Mouse (Mus musculus): ENCODE results near the gene Add1.

GRCm38 (mm10) chr5:34551821-34552220, 21.6 kb upstream of the Add1 start:
- TF ChIP-seq CTCF (IDR thresholded peaks at IDR 0.05; ENCODE audit: extremely low read depth, insufficient read depth, insufficient read length, insufficient replicate concordance): no peak
- TF ChIP-seq POLR2A (IDR thresholded peaks at IDR 0.05; ENCODE audit: low read depth, low read length): no peak

Data from spleen, adult 2 months (tissue).